12 mouse cellular contexts compared by ENCODE assay signal in genomic region chr14:110238800-110239199, GRCm38 (mm10).
"Had no signal": no experiment of that assay in that cellular context is flagged by ENCODE, and none has a peak within 500 bp of the region (broad histone marks: within the 10 kb centered on the region; RNA-seq: fewer than 3 reads in every experiment).

No protein-coding gene starts in this region.

- H3K9me3 ChIP-seq: kidney, embryonic 15.5 days; limb, embryonic 13.5 days; midbrain, embryonic 15.5 days had no signal

- ATAC-seq: intestine, embryonic 16.5 days; midbrain, embryonic 15.5 days had no signal

- DNase-seq: kidney, adult 2 months; kidney, postnatal 14 days; left cerebral cortex, postnatal 4 days; lung, adult 18-20 months; right cerebral cortex, adult 18-20 months; thymus, adult 18-20 months; thymus, postnatal 25 days had no signal

- H3K4me2 ChIP-seq: kidney, embryonic 15.5 days; limb, embryonic 13.5 days; midbrain, embryonic 15.5 days had no signal

- H3K36me3 ChIP-seq: kidney, embryonic 15.5 days; limb, embryonic 13.5 days; midbrain, embryonic 15.5 days had no signal

- H3K4me1 ChIP-seq: kidney, embryonic 15.5 days; limb, embryonic 13.5 days; midbrain, embryonic 15.5 days had no signal

- H3K27ac ChIP-seq: kidney, embryonic 15.5 days; limb, embryonic 13.5 days; liver, embryonic 14.5 days; midbrain, embryonic 15.5 days had no signal

- H3K4me3 ChIP-seq: kidney, embryonic 15.5 days; limb, embryonic 13.5 days; midbrain, embryonic 15.5 days had no signal

- H3K27me3 ChIP-seq: kidney, embryonic 15.5 days; limb, embryonic 13.5 days; midbrain, embryonic 15.5 days had no signal

- H3K9ac ChIP-seq: kidney, embryonic 15.5 days; limb, embryonic 13.5 days; liver, embryonic 14.5 days; midbrain, embryonic 15.5 days had no signal
